Mouse (Mus musculus): ENCODE measurements at regions not wholly inside any gene's neighbourhood (a gene's known extent, or its start where the extent isn't known, plus 50 kb on each side); places are given as distances from the start of the nearest gene placed in this dataset.

- no peak for TF ChIP-seq POLR2A (IDR thresholded peaks at IDR 0.05; ENCODE audit: control insufficient read depth in 1 of 2, insufficient read depth in 1 of 2, low read depth in 1 of 2, low read length in 2 of 2, poor library complexity in 1 of 2)
- TF ChIP-seq ZC3H11A (IDR thresholded peaks at IDR 0.05; ENCODE audit: low read depth, low read length), result no peak
- TF ChIP-seq CTCF (IDR thresholded peaks at IDR 0.05 in 2 of 3, conservative IDR thresholded peaks at IDR 0.05 in 1 of 3; ENCODE audit: control insufficient read depth in 1 of 3, insufficient read depth in 1 of 3, low read depth in 2 of 3, low read length in 3 of 3, poor library complexity in 1 of 3, severe bottlenecking in 1 of 3), result no peak
- TF ChIP-seq MAFK (IDR thresholded peaks at IDR 0.05; ENCODE audit: borderline replicate concordance, low read depth, low read length), result no peak
- no peak for TF ChIP-seq CHD2 (IDR thresholded peaks at IDR 0.05; ENCODE audit: low read length)
- TF ChIP-seq KAT2A (conservative IDR thresholded peaks at IDR 0.05; ENCODE audit: low read depth, low read length), result no peak
- TF ChIP-seq MAX (IDR thresholded peaks at IDR 0.05; ENCODE audit: low read length), result no peak
- TF ChIP-seq E2F4 (IDR thresholded peaks at IDR 0.05; ENCODE audit: borderline replicate concordance, low read depth, low read length), result no peak
- no peak for TF ChIP-seq SIN3A (IDR thresholded peaks at IDR 0.05; ENCODE audit: low read length)
- no peak for TF ChIP-seq HCFC1 (IDR thresholded peaks at IDR 0.05; ENCODE audit: low read depth, low read length)
These were observed 109.0 kb upstream of the Kit start for GRCm38 (mm10) chr5:75465701-75466100.

Data from MEL (cell line).